Mouse (Mus musculus): ENCODE results near the gene Kri1.
"Not testable (repeated sequence)": the region's sequence is repeated elsewhere in the genome, so short reads cannot be mapped to it uniquely, and the experiment has no call there.

Gene Kri1

GRCm38 (mm10) chr9:21243826-21244427 is 43.8 kb downstream of the Kri1 start:
- DNase-seq (ENCODE audit: low spot score): no peak

DNA sequence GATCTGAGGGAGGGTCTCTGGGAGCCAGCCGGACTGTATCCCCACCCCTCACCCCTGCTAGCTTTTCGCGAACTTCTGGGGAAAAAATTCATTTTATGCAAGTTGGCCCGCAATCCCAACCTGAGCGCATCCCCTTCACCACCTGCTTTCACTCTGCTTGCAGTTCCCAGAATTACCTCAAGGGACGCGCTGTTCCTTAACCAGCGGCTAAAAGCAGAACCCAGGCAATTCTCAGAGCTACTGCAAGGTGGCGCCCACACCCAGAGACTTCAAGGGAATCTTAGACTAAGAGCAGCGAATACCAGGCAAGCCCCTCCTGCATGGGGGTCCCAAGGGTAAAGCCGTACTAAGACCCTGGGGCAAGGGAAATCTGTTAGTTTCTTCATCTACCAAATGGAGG is 46.4 kb downstream of the Kri1 start:
- peak; percentile 88 for DNase-seq (ENCODE audit: low spot score)

- DNase-seq (ENCODE audit: low spot score): no peak
Measured at GRCm38 (mm10) chr9:21239465-21239848, 48.3 kb downstream of the Kri1 start.

- peak; percentile 90 for DNase-seq (ENCODE audit: low spot score)
Measured at GRCm38 (mm10) chr9:21238733-21239464, 48.9 kb downstream of the Kri1 start, which contains the start of gene Keap1. Keap1 (minus strand) TSS chr9:21239361.

- DNase-seq (ENCODE audit: low spot score): no peak
Measured at GRCm38 (mm10) chr9:21238004-21238732, 49.6 kb downstream of the Kri1 start.

DNA sequence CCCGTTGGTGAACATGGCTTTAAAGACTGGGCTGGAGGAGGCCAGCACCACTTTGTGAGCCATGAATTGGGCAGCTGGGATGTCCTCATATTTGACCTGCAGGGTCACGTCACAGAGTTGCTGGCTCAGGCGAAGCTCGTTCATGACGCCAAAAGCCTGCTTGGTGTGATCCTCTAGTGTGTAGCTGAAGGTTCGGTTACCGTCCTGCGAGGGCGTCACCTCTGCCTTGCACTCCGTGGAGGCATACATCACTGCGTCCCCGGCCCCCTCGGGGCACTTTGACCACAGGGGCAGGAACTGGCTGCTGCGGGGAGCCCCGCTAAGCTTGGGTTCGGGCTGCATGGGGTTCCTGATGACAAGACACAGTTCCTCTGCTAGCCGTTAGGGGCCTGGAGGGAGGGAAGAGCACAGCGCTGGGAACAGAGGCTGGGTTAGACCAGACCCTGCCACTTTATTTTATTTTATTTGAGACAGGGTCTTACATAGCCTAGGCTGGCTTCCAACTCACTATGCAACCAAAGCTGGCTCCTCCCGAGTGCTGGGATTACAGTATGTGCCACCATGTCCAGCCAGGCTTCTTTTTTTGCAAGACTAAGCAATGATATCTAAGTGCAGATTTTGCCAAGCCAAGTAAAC is 50.3 kb downstream of the Kri1 start:
- DNase-seq (ENCODE audit: low spot score): no peak

- no peak for DNase-seq (ENCODE audit: low spot score)
Measured at GRCm38 (mm10) chr9:21236991-21237367, 50.8 kb downstream of the Kri1 start.

- DNase-seq (ENCODE audit: low spot score): no peak
Measured at GRCm38 (mm10) chr9:21235341-21235740, 52.4 kb downstream of the Kri1 start.

GRCm38 (mm10) chr9:21233805-21234204 is 54.0 kb downstream of the Kri1 start:
- DNase-seq (ENCODE audit: low spot score): no peak

GRCm38 (mm10) chr9:21233366-21233765 is 54.4 kb downstream of the Kri1 start:
- no peak for DNase-seq (ENCODE audit: low spot score)

DNA sequence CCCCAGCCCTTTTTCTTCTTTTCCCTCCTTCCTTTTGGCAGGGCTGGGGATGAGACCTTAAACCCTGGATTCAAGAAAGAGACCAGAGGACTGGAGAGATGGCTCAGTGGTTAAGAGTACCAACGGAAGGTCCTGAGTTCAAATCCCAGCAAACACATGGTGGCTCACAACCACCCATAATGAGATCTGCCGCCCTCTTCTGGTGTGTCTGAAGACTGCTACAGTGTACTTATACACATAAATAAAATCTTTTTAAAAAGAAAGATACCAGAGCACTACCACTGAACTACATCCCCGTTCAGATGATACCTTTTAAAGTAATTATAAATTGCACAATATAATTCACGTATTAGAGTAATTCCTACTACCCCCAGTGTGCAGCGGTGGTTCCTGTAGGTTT is 54.9 kb downstream of the Kri1 start:
- DNase-seq (ENCODE audit: low spot score): no peak

DNA sequence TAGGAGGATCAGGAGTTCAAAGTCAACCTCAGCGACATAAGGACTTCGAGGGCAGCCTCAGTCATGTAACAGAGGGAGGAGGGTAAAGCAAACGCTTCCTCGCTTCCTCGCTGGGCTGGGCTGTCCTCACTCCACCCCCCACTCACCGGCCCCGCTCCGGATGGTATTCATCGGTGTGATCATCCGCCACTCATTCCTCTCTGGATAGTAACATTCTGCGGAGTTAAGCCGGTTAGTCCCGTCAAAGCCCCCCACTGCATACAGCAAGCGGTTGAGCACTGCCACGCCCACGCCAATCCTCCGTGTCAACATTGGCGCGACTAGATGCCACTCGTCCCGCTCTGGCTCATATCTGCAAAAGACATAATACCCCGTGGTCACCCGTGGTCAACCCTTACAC is 56.2 kb downstream of the Kri1 start:
- DNase-seq (ENCODE audit: low spot score): no peak

- DNase-seq (ENCODE audit: low spot score): no peak
Measured at GRCm38 (mm10) chr9:21227342-21227741, 60.4 kb downstream of the Kri1 start.

DNA sequence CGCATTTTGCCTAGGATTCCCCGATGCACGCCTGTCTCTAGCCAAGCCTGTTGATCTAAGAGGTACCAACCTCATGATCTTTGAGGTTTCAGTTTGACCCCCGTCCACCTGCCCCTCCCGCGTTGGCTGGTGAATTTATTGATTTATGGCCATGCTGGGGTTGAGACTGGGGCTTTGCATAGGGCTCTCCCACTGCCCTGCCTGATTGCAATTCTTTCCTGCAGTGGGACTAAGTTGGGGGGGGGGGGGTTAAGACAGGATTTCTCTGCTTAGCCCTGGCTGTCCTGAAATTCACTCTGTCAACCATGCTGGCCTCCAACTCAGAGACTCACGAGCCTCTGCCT is 62.4 kb downstream of the Kri1 start:
- DNase-seq (ENCODE audit: low spot score): no peak

DNA sequence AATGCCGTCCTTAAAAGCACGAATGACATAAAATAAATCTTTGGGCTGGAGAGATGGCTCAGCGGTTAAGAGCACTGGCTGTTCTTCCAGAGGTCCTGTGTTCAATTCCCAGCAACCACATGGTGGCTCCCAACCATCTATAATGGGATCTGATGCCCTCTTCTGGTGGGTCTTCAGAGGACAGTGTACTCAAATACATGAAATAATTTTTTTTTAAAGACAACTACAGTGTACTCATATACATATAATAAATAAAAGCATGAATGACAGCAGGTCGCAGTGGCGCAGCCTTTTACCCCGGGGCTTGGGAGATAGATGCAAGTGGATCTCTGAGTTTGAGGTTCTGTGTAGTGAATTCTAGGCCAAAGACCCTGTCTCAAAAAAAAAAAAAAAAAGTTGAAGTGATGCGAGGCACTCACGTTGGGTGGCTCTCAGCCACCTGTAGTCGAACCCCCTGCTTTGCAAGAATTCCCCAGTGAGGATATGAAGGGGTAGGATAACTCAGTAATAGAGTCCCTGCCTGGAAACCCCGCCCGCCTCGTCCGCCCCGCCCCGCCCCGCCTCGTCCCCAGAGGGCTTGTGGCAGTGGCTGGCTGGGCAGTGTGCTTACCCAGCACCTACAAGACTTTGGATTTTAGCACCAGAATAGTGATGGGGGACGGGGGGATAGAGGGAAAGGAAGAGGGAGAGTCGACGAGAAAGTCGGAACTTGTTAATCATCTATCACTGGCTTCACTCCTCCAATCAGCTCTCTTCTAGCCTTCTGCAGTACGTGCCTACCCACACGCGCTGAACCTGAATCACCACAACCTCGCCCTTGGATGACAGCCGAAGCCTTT is 63.0 kb downstream of the Kri1 start:
- DNase-seq (ENCODE audit: low spot score): no peak

DNA sequence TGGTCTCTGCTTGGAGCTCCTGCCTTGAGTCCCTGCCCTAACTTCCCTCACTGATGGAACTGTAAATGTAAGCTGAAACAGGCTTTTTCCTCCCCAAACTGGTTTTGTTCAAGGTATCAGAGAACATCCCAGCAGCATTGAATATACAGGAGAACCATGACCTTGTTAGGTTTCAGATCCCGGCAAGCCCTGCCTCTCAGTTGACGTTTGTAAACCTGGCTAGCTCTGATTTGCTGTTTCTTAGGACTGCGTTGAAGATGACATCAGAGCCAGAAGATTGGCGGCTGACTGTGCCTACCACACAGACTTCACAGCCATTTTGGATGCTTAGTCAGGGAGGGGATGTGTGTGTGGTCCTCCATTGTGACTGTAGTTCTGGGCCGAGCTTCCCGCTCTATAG is 63.9 kb downstream of the Kri1 start:
- no peak for DNase-seq (ENCODE audit: low spot score)

DNA sequence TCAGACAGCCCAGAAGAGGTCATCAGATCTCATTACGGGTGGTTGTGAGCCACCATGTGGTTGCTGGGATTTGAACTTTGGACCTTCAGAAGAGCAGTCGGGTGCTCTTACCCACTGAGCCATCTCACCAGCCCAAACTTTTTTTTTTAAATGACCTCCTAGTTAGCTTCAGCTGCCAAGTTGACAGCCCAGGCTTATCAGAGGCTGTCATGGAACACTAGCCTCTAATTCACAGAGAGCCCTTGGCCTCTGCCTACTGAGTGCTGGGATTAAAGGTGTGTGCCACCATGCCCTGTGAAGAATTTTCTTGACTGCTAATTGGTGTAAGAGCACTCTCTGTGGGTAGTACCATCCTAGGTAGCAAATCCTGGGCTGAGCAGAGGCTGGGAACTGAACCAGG is 64.3 kb downstream of the Kri1 start:
- not testable (repeated sequence) for DNase-seq (ENCODE audit: low spot score)

All from testis, postnatal 10 days (tissue).